Mouse (Mus musculus): ENCODE data around the gene Olfr1303.

Gene Olfr1303

DNA sequence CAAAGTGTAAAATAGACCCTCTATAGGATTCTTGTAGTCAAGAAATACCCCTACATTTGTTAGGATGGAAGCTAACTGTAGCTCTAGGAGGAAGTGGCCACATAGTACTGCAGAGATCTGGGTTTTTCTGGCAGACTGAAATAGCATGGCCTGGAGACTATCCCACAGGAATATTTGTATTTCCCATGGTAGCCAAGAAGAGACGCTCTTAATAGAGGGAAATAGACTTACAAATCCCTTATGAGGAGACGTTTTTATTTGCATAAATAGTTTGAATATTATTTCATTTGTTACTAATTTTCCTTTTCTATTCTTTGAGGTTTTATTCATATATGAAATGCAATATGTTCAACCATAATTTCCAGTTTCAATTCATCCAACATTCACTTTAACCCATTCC lies at the start of gene Olfr1303:
TSS of gene Olfr1303 (minus strand) at position 101 of the 400 bp plus-strand sequence.
- DNase-seq (ENCODE audit: low spot score), result no peak

DNA sequence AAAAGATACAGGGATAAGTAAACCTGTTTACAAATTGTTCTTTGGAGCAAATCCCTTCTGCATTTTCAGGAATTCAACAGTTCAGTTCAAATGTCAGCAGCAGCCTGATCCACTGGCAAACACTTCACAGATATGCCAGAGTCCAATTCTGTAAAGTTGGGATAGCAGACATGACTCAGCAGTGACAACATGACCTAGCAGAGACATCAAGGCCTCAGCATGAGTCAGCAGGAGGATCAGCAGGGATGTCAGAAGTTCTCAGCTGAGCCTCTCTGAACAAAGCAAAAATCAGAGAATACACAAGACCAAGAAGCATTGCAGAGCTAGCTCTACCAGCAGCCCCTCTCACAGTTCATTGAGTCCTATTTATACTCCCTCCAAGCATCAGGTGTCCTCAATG lies 7.2 kb downstream of the Olfr1303 start:
- DNase-seq (ENCODE audit: low spot score), result no peak

DNA sequence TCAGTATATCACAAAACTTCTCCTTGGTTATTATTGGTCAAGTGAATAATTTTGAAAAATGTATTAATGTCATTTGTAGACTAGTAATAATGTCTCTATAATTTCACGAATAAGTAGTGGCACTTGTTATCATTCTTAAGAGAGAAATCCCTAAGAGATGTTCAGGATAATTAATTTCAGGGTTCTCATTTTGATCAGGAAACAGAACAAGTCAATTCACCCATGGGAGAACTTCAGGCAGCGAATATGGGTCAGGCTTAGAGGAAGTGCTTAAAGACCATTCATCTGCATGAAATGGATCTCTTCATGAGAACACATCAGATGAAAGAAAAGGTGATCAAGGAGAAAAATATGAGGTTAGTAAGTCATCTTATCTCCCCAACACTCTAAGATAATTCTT lies 43.0 kb downstream of the Olfr1303 start, which contains the start of gene Olfr1302:
TSS of gene Olfr1302 (plus strand) at position 301 of the 400 bp plus-strand sequence.
- DNase-seq (ENCODE audit: low spot score), result no peak

Measured in c-Kit-positive CD71-positive TER-119-positive erythroid progenitor cells, embryonic 14.5 days (primary cell).